ENCODE assay signal across 8 mouse cellular contexts in the genomic region with DNA sequence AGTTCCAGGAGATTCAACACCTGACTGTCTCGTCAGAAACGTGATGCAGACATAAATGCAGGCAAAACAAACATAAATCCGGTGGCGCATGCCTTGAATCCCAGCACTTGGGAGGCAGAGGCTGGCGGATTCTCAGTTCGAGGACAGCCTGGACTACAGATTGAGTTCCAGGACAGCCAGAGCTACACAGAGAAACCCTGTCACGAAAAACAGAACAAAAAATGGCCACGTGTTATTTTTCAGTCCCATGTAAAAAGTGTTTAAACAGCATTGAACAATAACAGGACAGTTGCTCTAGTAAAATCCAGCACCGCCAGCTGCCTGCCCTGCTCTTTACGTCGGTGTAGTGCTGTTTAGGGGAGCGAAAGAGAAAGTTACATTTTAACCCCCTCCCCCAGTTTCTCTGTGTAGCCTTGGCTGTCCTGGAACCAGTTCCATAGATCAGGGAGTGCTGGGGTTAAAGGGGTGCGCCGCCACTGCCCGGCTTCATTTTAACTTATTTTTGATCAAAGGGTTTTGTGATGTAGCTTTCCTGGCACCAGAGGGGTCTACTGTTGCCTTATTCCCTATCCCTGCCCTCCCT. TPM values are rescaled to one million over a fixed set of nuclear protein-coding genes. Genes with fewer than 3 reads are reported as not detected.
A peak's percentile ranks its signal among the peaks of the same experiment; 100 is the strongest.
DNase-seq lines count a peak whose midpoint lies in the region; ATAC-seq lines count a peak whose summit lies in the region.

No protein-coding gene starts in this region.

- peak overlapping the region; percentile 97 for H3K4me2 ChIP-seq in heart, embryonic 11.5 days
- peak overlapping the region; percentile 98 for H3K4me2 ChIP-seq in midbrain, embryonic 14.5 days (ENCODE audit: low read length)

- H3K9ac ChIP-seq in heart, embryonic 11.5 days (ENCODE audit: low read depth, low read length) = peak overlapping the region; percentile 94
- peak overlapping the region; percentile 65 for H3K9ac ChIP-seq in midbrain, embryonic 14.5 days (replicated peaks; ENCODE audit: low read length)

- peak overlapping the region; percentile 99 for H3K27ac ChIP-seq in heart, embryonic 11.5 days (ENCODE audit: low read depth, low read length)
- peak overlapping the region; percentile 65; the same call in 1 of the 2 replicates for H3K27ac ChIP-seq in midbrain, embryonic 14.5 days (replicated peaks; ENCODE audit: low read depth, low read length)

- peak; percentile 55 for DNase-seq in embryo, embryonic 10.5 days (ENCODE audit: low spot score)
- DNase-seq in embryo, embryonic 9.5 days (ENCODE audit: extremely low spot score) = no peak
- DNase-seq in R1 (ENCODE audit: low read depth, low spot score) = peak; percentile 48
- DNase-seq in kidney, postnatal 14 days = peak; percentile 45
- DNase-seq in midbrain, embryonic 14.5 days = peak; percentile 29
- DNase-seq in right cerebral cortex, postnatal 10 days (ENCODE audit: low spot score in 2 of 2) = no peak
- no peak for DNase-seq in gastrocnemius, postnatal 4 days (ENCODE audit: low spot score in 2 of 2)

- H3K9me3 ChIP-seq in heart, embryonic 11.5 days (replicated peaks; ENCODE audit: control insufficient read depth, low read length) = no peaks in the 10 kb centered on the region
- H3K9me3 ChIP-seq in midbrain, embryonic 14.5 days (ENCODE audit: control insufficient read depth, low read length) = no peaks in the 10 kb centered on the region

- 1% methylated on average over 15 of the region's 15 CpGs for WGBS in heart, embryonic 11.5 days (ENCODE audit: insufficient replicate concordance)
- 1% methylated on average over 15 of the region's 15 CpGs for WGBS in midbrain, embryonic 14.5 days

- H3K27me3 ChIP-seq in heart, embryonic 11.5 days (ENCODE audit: control insufficient read depth, insufficient read depth, low read length) = no peaks in the 10 kb centered on the region
- H3K27me3 ChIP-seq in midbrain, embryonic 14.5 days (ENCODE audit: control insufficient read depth, insufficient read depth, low read length) = no peaks in the 10 kb centered on the region

- peaks cover 14% of the 10 kb centered on the region for H3K36me3 ChIP-seq in heart, embryonic 11.5 days (ENCODE audit: control insufficient read depth, insufficient read depth, low read length)
- H3K36me3 ChIP-seq in midbrain, embryonic 14.5 days (ENCODE audit: control insufficient read depth, insufficient read depth, low read length) = peaks cover 35% of the 10 kb centered on the region

- H3K4me1 ChIP-seq in heart, embryonic 11.5 days (ENCODE audit: control insufficient read depth, insufficient read depth, low read length) = peaks cover 22% of the 10 kb centered on the region
- peaks cover 24% of the 10 kb centered on the region for H3K4me1 ChIP-seq in midbrain, embryonic 14.5 days (ENCODE audit: control insufficient read depth, insufficient read depth, low read length)

- ATAC-seq in heart, embryonic 11.5 days (replicated peaks; ENCODE audit: insufficient number of reproducible peaks, low FRiP score, low TSS enrichment) = no peak
- ATAC-seq in midbrain, embryonic 14.5 days (ENCODE audit: low FRiP score, low TSS enrichment) = no peak

- H3K4me3 ChIP-seq in heart, embryonic 11.5 days (ENCODE audit: low read depth, low read length) = peak overlapping the region; percentile 94
- H3K4me3 ChIP-seq in midbrain, embryonic 14.5 days (replicated peaks; ENCODE audit: low read depth, low read length) = peak overlapping the region; percentile 81

RNA-seq across cellular contexts. Expression of a gene that starts 0.9 kb away (rescaled TPM):
- 15.7 and 16.2 TPM in 2 replicates for polyA plus RNA-seq in heart, embryonic 11.5 days (2014; fragmentation: Nextera tagmentation; extraction: Ambion mirVana)
- 32.0 and 41.0 TPM in 2 replicates for polyA plus RNA-seq in midbrain, embryonic 14.5 days (2014; fragmentation: Nextera tagmentation; extraction: Ambion mirVana)
- total RNA-seq in gastrocnemius, postnatal 4 days (2021) = 10 to 100 TPM; 42.8 to 46.7 TPM

RNA-seq across cellular contexts. Expression of a gene that starts 9.2 kb away (rescaled TPM):
- 99.7 and 101 TPM in 2 replicates for polyA plus RNA-seq in heart, embryonic 11.5 days (2014; fragmentation: Nextera tagmentation; extraction: Ambion mirVana)
- polyA plus RNA-seq in midbrain, embryonic 14.5 days (2014; fragmentation: Nextera tagmentation; extraction: Ambion mirVana) = 157 and 191 TPM in 2 replicates
- 100 to 1,000 TPM; 126 to 127 TPM for total RNA-seq in gastrocnemius, postnatal 4 days (2021)

RNA-seq across cellular contexts. Expression of a gene that starts 10.7 kb away (rescaled TPM):
- 108 and 118 TPM in 2 replicates for polyA plus RNA-seq in heart, embryonic 11.5 days (2014; fragmentation: Nextera tagmentation; extraction: Ambion mirVana)
- polyA plus RNA-seq in midbrain, embryonic 14.5 days (2014; fragmentation: Nextera tagmentation; extraction: Ambion mirVana) = 130 and 155 TPM in 2 replicates
- total RNA-seq in gastrocnemius, postnatal 4 days (2021) = 10 to 100 TPM; 51.7 to 56.5 TPM

RNA-seq across cellular contexts. Expression of a gene that starts 21.5 kb away (rescaled TPM):
- not detected in 2 replicates for polyA plus RNA-seq in heart, embryonic 11.5 days (2014; fragmentation: Nextera tagmentation; extraction: Ambion mirVana)
- not detected in 2 replicates for polyA plus RNA-seq in midbrain, embryonic 14.5 days (2014; fragmentation: Nextera tagmentation; extraction: Ambion mirVana)
- total RNA-seq in gastrocnemius, postnatal 4 days (2021) = not detected

RNA-seq across cellular contexts. Expression of a gene that starts 24.0 kb away (rescaled TPM):
- 15.9 and 17.8 TPM in 2 replicates for polyA plus RNA-seq in heart, embryonic 11.5 days (2014; fragmentation: Nextera tagmentation; extraction: Ambion mirVana)
- polyA plus RNA-seq in midbrain, embryonic 14.5 days (2014; fragmentation: Nextera tagmentation; extraction: Ambion mirVana) = 65.0 and 80.9 TPM in 2 replicates
- total RNA-seq in gastrocnemius, postnatal 4 days (2021) = 10 to 100 TPM; 10.6 to 12.9 TPM

Comparison
In these comparisons a context has a peak if more than half of its experiments do, and no peak if none do; other contexts are left out.
1. DNase-seq: peak in embryo, embryonic 10.5 days (single experiment), R1 (single experiment), kidney, postnatal 14 days (single experiment) and midbrain, embryonic 14.5 days (single experiment); none in embryo, embryonic 9.5 days (single experiment), right cerebral cortex, postnatal 10 days (0 of 2) and gastrocnemius, postnatal 4 days (0 of 2).